Mouse (Mus musculus) stomach, postnatal 0 days (tissue): ENCODE measurements around the gene Lmod1.

Source experiments
- CTCF ChIP-seq: IDR thresholded peaks from 2 replicates; pipeline ENCODE4 v1.5.1; 2016; ENCODE audit warnings: antibody characterized with exemption, low read depth, mild to moderate bottlenecking, moderate library complexity
- EP300 ChIP-seq: optimal IDR thresholded peaks from 2 replicates; pipeline ENCODE3; 2016; ENCODE audit warnings: antibody characterized with exemption

DNA sequence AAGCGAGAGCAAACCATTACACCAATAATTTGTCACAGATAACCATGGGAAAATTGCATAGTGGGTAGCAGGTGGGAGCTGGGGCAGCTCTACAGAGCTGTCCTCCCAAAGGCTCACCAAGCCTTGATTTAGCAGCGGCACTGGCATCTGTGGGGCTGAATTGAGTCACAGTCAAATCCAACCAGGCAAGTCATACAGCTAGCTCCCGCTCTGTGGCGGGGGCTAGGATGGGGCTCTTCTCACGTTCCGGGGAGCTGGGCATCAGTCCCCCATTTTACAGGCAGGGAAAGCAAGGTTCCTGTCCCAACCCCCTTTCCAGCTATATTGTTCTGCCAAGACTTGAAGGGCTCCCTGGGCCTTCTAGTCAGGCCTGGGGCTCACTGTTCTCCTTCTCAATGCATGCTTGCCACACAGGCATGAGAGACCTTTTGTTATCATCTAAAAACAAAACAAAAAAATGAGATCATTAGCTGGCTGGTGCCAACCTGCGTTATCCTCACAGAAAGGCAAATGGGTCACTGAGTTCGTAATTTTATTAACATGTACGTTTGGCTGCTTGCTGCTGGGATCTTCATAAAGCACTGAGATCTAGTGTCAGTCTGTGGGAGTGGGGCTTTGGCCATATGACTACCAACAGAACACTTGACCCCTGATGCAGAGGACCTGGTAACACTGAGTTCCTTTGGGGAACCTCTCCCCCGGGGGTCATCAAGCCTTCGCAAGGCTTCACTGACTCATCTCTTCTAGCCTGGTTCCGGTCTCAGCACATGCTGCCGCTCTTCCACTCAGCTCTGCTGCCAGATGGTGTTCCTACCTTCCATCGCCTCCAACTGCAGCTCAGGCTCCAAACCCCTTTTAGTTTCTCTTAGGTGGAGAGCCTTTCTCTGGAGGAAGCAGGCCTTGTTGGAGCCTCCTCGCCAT lies 55.7 kb downstream of the Lmod1 start:
- TF ChIP-seq EP300 (no peak), CTCF (no peak)
